Mouse (Mus musculus) left cerebral cortex, adult 6 months (tissue): Measurements from ENCODE around the gene Prdm2. TPM values are rescaled to one million over a fixed set of nuclear protein-coding genes. Genes with fewer than 3 reads are reported as not detected.

Experiments used
- long read RNA-seq, 2 experiments: library from polyadenylated mRNA; unstranded; transcript quantifications; one replicate each; pipeline ENCODE4 v2.0.0; 2019 to 2020
- polyA plus RNA-seq: library from polyadenylated mRNA; unstranded; fragments of <200 nt; fragmentation: Nextera tagmentation; gene quantifications from 2 replicates; pipeline ENCODE4 v1.2.3, GENCODE M21; 2021

Gene Prdm2
- 5.2 and 8.3 TPM in 2 replicates for polyA plus RNA-seq
- long read RNA-seq, experiment 1, partial matches to known transcripts: 6 of 14 reads
- long read RNA-seq, experiment 1, other reads (novel, unspliced or antisense): 8 of 14 reads
- long read RNA-seq, experiment 2, partial matches to known transcripts: 7 of 18 reads
- long read RNA-seq, experiment 2, other reads (novel, unspliced or antisense): 11 of 18 reads

DNA sequence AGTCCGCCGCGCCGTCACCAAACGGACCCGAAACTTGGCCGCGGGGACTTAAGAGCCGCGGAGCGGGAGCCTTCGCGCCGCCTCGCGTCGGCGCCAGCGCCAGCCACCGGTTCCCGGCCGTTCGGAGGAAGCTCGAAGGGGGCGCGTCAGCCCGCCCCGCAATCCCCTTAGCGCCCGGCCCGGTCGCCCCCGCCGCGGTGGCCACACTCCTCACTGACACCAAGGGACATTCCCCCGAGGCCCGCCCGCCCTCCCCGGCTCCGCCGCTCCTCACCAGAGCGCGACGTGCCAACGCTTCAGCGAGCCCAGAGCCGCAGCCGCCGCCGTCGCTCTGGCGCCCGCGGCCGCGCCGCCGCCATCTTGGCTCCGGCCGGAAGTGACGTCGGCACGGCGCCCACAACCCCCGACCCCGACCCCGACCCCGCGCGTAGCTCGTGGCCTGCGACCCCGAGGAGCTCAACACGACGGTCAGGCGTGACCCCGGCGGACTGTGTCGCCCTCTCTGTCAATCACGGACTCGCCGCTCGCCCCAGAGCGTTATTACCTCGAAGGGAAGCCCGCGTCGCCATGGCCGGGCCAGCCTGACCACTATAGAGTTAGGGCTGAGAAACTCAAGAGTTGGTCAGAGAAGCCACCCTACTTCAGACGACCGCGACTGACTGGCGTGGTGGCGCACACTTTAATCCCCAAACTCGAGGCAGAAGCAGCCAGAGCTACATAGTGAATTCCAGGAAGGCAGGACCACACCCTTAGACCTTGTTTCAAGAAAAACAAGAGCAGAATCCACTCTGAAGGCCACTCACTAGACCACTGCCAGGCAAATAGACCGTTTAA, at the start of gene Prdm2:
Gene Prdm2 (minus strand): TSS at position 655 of the 834 bp plus-strand sequence.

Other genes with a start within 250 kb of the Prdm2 start
- gene Pdpn, start 86.6 kb upstream of the Prdm2 start, polyA plus RNA-seq: 29.8 and 32.9 TPM in 2 replicates
- 3.2 and 4.2 TPM in 2 replicates for gene Lrrc38, start 136.8 kb upstream of the Prdm2 start, polyA plus RNA-seq
- not detected in 2 replicates for gene Pramel1, start 181.4 kb upstream of the Prdm2 start, polyA plus RNA-seq
- gene Pramef8, start 199.4 kb upstream of the Prdm2 start, polyA plus RNA-seq: 5.8 and 6.4 TPM in 2 replicates
- gene Oog4, start 237.3 kb upstream of the Prdm2 start, polyA plus RNA-seq: not detected in 2 replicates